Mouse (Mus musculus) neural tube, postnatal 0 days (tissue): ENCODE data around the gene Btbd35f12. TPM values are rescaled to one million over a fixed set of nuclear protein-coding genes. Genes with fewer than 3 reads are reported as not detected.

Experiments
- polyA plus RNA-seq: library from polyadenylated mRNA; unstranded; fragments of >200 nt; fragmentation: Nextera tagmentation; extraction: Ambion mirVana; gene quantifications from 2 replicates; pipeline ENCODE4 v1.2.1, GENCODE M21; 2015

Gene Btbd35f12
- polyA plus RNA-seq: not detected in 2 replicates

GRCm38 (mm10) chrX:33313079-33313478 is at the start of gene Btbd35f12:
Gene Btbd35f12, plus strand, starts transcription at chrX:33313379.

Other genes starting within 250 kb of the Btbd35f12 start
- not detected in 2 replicates for gene Spin2-ps6, start 78.5 kb upstream of the Btbd35f12 start, polyA plus RNA-seq